Mouse (Mus musculus) ES-Bruce4 (cell line): ENCODE data around the gene Vps35l.

Experiments
- CTCF ChIP-seq: IDR thresholded peaks from one replicate; pipeline ENCODE4 v1.8.1; 2011; ENCODE audit warnings: low read depth, low read length
- POLR2A ChIP-seq: IDR thresholded peaks from one replicate; pipeline ENCODE4 v1.8.1; 2011; ENCODE audit warnings: low read length; ENCODE audit not compliant: insufficient read depth

- no peak for TF ChIP-seq POLR2A
- no peak for TF ChIP-seq CTCF
Measured at GRCm38 (mm10) chr7:118769208-118769607, 29.2 kb downstream of the Vps35l start.
